Mouse (Mus musculus) adrenal gland, adult 8-10 months (tissue): Measurements from ENCODE around the gene Cdc14b. TPM values are rescaled to one million over a fixed set of nuclear protein-coding genes. Genes with fewer than 3 reads are reported as not detected.
"Not testable (repeated sequence)": the region's sequence is repeated elsewhere in the genome, so short reads cannot be mapped to it uniquely, and the experiment has no call there.

Experiments used
- DNase-seq: peaks from one replicate; pipeline ENCODE4 v3.0.0; 2022
- total RNA-seq, 4 experiments: library from RNA; stranded (reverse); gene quantifications; 2 replicates each; pipeline ENCODE4 v1.2.4; 2022

The Cdc14b gene
- total RNA-seq, 4 experiments from 2014 or later = 11.0 to 21.2 (median 15.8) TPM

DNA sequence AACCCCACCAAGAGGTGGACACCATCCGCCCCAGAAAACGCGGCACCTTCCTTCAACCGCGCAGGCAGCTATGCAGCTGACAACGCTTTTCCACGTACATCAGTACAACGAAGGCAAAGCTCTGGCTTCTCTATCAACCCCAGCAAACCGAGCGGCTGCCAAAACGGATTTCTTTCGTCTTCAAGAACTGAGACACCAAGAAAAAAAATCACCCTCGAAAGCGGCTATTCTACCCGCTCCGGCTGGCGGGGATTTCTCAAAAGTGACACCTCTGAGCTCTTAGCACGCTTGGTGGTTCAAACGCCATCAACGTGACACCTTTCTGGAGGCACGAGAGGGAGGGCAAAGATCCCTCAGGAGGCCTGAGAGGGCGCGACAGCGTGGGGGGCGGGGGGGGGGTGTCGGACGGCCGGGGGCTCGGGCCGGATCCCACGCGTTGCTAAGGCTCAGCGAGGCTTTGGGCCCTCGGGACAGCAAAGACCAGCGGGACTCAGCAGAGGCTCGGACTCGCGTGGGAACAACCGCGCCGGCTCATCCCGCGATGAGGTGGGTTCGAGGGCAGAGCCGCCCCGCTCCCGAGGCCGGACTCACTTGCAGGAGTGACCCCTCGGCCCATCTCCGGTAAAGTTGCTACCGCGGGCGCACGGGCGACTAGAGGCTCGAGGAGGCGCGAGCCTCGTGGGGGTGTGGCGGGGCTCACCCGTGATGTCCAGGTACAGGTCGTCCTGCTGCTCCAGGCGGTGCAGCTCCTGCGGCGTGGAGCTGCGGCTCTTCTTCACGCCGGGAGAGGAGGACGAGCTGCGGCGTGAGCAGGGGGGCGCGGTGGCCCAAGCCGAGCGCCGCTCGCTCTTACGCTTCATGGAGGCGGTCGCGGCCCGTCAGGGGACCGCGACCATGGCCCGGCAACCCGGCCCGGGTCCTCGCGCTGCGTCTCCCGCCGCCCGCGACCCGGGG lies 922 bp downstream of the Cdc14b start:
- no peak for DNase-seq

DNA sequence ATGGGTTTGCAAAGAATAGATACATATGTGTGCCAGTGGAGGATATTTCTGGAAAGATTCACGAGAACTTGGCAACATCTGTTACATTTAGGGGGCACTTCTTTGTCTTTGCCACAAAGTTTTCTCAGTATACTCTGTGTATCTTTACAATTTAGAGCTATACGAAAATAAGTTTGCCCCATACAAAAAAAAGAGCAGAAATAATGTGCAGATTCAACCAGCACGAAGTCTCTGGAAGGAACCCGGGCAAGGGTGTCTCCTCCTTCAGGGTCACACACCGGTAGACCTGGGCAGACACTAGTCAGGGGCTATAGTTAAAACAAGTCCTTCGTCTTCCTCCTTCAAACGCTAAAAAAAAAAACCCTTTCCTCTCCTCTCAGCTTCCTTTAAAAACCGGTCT lies 1.7 kb downstream of the Cdc14b start:
- DNase-seq = no peak

DNA sequence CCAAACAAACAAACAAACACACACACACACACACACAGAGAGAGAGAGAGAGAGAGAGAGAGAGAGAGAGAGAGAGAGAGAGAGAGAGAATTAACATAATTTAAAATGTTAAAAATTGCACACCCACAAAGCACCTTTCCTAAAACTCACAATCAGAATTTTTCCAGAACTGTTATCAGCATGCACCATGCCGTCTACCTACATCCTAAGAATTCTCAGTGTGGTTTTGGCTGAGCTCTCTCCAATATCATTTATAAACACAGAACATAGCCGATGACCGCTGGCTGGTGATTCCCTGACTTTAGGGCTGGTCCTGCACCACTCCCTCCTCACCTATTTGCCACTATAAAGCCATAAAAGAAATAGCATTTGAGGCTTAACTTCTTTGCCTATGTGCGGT lies 6.7 kb downstream of the Cdc14b start:
- DNase-seq = no peak

DNA sequence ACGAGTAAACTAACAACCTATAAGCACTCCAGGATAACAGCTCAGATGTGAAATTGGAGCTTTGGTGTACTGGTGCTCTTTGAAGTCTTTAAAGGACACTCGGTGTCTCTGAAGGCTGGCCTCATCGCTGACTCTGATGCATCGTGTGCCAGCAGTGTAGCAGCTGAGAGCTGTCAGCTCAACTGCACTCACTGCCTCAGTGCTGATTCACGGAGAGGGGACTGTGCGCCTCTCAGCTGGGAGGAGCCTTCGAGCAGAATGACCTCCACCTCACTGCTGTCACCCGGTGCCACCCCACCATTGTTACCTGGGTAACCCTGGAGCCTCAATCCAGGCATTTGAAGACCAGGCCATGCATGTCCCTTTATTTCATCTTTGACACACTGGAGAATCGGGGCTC lies 7.9 kb downstream of the Cdc14b start:
- peak; percentile 75 for DNase-seq

DNA sequence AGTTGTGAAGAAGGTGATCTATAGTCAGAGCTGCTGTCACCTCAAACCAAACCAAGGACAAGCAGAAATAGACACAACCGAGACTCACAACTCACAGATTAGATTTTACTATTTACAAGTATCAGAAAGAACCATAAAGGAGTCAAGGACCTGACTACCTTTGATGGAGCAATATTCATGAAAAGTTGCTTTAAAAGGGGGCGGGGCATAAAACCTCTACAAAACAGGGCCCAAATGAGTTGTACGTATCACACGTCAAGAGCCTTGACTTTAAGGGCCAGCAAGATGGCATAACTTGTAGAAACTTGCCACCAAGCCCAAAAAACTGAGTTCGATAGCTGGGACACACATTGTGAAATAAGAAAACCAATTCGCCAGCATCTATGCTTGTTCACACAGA lies 10.5 kb downstream of the Cdc14b start:
- no peak for DNase-seq

DNA sequence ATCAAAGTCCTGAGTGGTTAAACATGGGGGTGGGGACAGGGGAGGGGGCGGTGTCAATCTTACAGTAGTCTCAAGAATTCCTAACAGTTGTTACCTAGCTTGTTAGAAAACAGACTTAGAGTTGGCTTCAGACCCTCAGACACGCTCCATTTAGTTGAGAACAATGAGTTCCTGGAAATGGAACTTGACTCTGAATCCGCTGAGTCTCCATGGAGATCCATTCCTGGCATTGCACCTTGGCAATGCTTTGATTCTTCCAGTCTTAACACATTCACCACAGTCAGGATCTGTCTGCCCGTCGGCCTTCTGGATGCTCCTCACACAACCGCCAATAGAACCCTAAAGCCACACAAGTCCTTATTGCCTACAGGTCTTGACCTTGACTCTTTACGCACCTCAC lies 15.2 kb downstream of the Cdc14b start:
- no peak for DNase-seq

DNA sequence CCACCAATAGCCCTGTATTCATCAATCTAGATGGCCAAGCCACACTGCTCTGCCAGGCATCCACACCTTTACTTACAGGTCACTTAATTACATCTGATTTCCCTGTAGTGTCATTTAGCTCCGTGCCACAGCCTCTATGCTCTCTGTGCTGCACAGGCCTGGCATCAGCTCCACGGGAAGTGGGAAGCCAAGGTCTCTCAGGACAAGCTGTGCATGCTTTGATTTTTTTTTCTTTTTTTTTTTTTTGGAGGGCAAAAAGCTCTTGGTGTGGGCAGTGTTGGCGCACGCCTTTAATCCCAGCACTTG lies 16.6 kb downstream of the Cdc14b start:
- no peak for DNase-seq

DNA sequence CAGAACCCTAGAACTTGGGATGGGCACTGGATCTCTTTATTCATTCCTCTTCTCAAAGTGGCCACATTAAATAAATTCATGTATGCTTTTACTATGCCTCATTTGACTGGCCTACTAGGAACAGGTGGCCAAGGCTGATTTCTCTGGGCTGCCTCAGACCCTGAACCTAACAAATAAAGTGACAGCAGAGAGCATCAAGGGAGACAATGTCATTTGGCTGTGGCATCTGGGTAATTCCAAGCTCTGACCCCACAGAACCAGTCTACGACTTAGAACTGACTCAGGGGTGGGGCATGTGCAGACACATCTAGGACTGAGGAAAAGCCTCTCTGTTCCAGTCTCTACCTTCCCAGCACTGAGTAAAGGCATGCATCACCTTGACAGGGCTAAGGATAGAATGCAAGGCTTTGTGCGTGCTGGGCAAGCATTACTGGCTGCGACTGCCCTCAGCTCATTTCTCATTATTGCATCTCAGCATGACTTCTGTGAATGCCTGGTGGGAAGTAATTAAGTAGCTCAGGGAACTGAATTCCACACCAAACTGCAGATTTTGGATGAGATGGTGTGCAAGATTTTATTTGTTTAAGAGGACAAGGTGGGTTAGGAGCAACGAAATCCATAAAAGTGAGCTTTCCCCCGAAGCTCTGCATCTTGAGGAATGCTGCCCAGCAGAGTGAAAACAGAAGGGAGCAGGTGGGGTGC lies 17.1 kb downstream of the Cdc14b start:
- DNase-seq = no peak

DNA sequence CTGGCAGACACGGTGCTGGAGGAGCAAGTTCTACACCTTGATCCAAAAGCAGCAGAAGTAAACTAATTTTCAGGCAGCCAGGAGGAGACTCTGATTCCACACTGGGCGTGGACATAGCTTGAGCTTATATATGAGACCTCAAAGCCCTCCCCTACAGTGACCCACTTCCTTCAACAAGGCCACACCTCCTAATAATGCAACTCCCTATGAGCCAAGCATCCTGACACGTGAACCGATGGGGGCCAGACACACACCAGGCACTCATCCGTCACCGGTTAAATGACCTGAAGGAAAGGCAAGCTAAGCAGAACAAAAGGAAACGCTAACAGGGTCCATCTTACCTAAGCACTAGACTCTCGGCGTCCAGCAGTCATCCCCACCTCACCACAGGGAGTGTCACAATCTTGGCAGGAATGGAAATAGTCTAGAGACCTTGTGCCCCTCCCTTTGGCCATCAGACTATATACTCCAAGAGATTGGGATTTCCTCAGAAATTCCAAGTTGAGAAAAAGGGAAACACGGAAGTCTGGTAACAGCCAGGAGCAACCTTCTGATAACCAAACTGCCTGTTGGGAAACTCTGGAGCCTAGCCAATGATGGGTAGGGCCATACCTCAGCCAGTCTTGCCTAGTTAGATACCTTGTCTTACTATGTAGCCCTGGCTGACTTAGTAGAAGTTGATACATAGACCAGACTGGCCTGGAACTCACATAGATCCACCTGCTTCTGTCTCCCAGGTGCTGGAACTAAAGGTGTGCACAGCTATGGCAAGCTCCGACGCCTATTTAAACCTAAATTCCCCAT lies 17.9 kb downstream of the Cdc14b start:
- no peak for DNase-seq

DNA sequence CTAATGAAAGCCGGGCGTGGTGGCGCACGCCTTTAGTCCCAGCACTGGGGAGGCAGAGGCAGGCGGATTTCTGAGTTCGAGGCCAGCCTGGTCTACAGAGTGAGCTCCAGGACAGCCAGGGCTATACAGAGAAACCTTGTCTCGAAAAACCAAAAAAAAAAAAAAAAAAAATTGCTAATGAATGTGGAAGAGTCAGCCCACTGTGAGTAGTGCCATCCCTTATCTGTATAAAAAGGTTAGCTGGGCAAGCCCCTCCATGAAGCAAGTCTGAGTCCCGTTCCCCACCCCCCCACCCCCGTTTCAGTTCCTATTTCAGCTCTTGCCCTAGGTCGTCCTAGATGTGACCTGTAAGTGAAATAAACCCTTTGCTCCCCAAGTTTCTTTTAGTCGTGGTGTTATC lies 20.9 kb downstream of the Cdc14b start:
- not testable (repeated sequence) for DNase-seq

DNA sequence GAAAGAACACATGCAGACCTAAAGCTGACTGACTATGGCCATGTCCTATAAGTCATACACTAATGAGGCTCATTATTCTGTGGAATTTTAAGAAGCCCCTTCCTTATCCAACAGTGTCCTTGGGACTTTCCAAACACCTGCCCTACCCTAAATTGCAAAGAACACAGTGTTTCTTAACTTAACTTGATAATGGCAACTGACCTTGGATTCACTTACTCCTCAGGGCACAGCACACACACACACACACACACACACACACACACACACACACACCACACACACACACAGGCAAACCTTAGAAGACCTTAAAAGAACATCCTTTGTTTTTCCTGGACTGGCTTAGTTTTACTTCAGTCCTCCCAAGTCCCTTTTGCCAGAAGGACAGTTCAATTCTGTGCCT lies 21.4 kb downstream of the Cdc14b start:
- DNase-seq = no peak

DNA sequence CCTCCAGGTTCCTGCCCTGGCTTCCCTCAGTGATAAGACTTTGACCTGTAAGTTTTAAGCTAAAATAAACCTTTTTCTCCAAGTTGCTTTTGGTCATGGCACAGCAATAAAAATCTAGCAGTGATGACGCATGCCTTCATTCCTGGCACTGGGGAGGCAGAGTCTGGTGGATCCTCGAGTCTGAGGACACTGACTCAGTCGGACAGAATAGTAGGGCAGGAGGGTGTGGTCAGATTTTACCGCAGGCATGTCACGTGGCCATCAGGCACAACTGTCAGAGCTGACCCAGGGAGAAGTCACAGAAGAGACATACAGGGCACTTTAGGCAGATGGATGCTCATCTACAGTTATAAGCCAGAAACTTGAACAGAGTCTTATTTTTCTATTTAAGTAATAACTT lies 22.9 kb downstream of the Cdc14b start:
- DNase-seq = peak; percentile 79

DNA sequence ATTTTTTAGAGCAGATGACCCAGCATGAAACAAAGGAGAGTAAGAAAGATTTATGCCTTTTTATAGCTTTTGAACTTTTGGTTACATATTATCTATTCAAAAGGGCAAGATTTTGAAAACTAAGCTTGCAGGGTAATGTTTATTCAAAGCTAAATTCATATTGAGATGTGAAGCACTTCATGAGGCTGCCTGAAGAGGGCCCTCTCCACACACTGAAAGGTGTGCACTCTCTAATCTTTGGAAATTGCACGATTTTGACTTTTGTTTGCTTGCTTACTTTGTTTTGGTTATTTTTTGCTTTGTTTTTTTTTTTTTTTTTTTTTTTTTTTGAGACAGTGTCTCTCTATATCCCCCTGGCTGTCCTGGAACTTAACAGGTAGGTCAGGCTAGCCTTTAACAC lies 24.7 kb downstream of the Cdc14b start:
- DNase-seq = no peak

DNA sequence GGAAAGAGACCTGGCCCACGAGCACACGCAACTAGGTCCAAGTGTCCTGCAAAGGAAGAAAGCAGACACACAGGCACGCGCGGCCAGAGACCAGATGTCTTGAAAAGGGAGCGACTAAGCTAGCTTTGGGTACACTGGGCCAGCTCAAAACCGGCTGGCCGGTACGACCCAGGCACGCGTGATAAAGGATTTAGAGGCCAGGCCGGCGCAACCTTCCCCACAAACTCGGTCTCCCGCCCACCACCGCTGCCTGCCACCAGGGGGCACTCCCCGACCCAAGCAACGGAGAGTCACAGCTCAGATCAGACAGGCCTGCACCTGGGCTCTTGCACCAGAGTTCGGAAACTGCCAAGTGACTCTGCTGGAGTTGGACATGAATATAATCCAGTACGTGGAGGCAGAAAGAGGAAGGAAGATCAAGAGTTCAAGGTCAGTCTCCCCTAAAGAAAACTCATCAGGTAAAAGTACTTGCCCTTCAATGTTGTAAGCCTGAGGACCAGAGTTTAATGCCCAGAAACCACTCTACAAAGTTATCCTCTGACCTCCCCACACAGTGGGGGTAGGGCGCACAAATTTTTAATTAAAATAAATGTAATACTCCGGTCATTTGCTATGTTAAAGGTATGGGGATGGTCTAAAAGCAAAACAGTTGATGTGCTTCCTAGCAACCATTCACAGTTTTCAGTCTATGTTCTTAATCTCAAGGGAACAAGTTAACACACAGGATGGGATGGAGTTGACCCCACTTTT lies 26.1 kb downstream of the Cdc14b start:
- DNase-seq = peak; percentile 83

DNA sequence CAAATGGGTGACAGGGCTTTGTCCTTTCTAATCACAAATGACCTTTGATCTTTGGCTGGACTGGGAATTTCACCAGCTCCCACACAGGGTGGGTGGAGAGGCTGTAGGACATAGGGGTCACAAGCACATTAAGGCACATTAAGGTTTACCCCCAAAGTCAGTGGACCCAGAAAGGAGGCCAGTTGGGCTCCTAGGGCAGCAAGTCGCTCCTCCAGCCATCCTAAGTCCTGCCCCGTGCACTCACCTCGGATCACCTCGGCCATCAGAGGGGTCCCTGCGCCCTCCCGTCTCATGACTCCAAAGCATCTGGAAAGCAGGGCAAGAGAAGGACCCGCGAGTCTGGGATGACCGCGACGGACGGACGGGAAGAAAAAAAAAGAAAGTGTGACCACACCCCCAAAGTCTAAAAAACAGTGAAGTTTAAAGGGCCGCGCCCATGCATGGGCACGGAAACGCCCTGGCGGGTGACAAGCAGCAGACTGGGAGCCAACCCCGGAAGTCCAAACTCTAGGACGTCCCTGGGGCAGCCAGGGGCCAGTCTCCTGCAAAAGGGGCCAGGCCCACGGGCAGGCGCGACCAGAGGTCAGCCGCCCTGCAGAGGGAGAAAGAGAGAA lies 26.8 kb downstream of the Cdc14b start:
- peak; percentile 62 for DNase-seq

DNA sequence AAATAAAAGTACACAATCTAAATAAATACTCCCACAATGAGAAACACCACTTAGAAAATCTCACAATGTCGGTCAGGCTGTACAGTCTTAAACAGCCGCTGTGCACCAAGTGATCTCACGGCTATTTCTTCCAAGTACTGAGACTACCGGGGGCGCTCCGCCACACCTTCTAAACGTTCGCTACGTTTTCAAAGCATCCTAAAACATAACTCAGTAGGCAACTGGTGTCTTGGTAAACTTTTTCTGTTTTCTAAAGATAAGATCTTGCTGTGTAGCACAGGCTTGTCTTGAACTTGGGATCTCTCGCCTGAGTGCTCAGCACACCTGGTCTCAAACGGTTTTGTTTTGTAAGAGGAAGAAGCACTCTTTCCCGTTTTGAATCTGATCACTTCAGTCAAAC lies 29.0 kb downstream of the Cdc14b start:
- no peak for DNase-seq

DNA sequence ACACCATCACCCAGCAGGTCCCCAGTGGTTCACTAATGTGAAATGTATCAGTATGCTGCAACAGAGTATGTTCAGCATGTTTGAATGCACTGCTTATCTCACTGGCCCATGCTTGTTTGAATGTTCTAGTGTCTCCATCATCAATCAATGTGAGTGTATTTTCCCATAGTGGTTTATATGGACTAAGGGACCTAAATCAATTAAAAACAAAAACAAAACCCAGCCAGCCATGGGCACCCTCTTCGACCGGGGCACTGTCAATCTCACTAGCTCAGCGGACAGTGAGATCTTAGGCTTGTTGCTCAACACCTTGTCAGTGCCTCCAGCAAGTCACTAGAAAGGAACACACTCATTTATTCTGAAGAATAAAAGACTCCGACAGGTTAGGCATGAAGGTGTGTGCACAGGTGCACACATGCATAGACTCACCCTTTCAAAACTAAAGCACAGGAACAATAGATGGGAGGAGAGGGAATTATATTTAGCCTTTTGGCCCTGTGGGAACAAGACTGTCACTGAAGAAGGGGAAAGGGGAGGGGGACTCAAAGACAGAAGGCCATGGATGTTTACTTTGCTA lies 30.3 kb downstream of the Cdc14b start:
- DNase-seq = no peak

DNA sequence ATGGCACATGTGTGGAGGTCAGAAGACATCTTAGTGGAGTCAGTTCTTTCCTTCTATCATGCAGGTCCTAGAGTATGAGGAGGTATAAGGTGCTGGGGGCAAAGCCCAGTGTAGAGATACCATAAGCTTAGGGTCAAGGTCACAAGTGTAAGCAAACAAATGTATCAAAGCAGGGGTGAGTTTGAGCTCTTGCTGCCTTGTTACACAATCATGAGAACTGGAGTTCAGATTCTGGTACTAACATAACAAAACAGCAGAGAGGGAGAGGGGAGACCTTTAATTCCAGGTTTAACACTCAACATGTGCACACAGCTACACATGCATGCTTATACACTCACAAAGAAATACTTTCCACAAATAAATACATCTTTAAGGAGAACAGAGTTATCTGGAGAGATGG lies 32.4 kb downstream of the Cdc14b start:
- no peak for DNase-seq

DNA sequence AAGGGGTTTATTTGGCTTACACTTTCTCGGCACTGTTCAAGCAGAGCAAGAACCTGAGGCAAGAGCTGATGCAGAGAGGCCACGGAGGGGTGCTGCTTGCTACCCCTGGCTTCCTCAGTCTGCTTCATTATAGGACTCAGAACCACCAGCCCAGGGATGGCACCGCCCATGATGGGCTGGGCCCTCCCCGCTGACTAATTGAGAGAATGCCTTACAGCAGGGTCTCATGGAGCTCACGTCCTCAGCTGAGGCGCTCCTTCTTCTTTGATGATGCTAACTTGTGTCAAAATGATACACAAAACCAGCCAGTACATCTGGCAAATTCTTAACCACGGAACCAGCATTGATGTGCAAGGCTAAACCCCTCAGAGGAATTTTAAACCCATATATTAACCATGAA lies 34.5 kb downstream of the Cdc14b start:
- DNase-seq = no peak

DNA sequence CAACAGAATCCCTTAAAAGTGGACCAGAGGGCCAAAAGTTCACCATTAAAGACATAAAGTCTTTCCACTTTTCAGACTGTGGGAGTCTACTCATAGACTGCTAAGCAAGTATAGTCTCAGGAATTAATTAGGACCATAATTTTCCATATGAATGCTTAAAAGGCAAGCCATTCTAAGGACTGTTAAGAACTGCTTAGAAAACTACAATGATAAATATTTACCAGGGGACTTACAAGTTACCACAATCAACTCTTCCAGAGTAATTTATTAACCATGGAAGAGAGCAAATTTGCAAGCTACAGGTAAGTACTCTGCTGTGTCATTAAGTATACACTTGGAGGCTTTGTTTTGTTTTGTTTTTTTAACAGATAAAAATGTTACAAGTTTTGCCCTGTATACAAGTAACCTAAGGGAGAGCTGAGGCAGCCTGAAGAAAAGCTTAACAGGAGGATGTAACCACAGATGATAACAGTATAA lies 37.4 kb downstream of the Cdc14b start:
- no peak for DNase-seq

DNA sequence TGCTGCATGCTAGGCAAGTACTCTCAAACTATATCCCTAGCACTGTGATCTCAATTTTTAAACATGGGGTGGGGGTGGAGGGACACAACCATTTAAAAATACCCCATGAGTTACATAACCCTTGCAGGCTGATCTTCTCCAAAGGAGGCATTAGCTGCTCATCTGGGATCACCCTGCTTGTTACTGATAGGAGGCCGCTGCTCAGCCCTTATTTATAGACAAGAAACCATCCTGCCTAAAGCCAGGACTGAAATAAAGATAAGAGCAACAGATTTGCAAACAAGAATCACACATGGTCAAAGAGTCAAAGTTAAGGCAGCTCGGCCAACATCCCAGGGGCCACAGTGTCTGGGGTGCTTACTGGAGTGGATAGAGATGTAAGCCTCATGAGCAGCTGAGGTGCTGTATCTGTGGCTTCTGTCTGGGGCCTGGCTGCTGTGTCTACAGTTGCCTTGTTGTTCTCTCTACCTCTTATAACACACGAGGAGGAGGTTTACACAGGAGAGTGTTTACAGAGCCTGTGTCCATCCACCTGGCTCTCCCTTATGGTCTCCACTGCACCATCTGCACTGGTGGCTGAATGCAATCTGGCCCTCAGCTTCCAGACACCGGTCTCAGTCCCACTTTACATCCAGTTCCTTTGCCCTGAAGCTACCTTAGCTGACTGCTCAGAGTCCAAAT lies 38.0 kb downstream of the Cdc14b start:
- no peak for DNase-seq
